Mouse (Mus musculus): ENCODE data around the gene Cldn14.

GRCm38 (mm10) chr16:94009356-94009755 lies 719 bp upstream of the Cldn14 start:
- TF ChIP-seq CTCF (IDR thresholded peaks at IDR 0.05; ENCODE audit: low read depth, low read length): no peak
- no peak for TF ChIP-seq TAL1 (conservative IDR thresholded peaks at IDR 0.05; ENCODE audit: low read depth, low read length)

Data from G1E (cell line).